ENCODE assay signal across 22 mouse cellular contexts in the genomic region with DNA sequence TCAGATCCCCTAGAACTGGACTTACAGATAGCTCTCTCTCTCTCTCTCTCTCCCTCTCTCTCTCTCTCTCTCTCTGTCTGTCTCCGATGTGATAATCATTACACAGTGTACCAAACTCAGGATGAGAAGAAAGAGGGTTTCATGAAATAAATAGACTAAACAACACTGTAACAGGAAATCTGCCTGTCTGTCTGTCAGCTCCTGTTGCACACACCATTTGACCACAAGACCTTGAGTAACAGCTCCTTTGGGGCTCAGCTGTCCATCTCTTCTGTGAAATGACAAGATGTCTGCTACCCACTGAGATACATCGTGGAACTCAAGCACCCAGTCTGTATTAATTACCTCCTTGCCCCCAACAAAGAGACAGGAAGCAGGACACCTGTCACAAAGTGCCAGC. TPM values are rescaled to one million over a fixed set of nuclear protein-coding genes. Genes with fewer than 3 reads are reported as not detected.
A peak's percentile ranks its signal among the peaks of the same experiment; 100 is the strongest.
DNase-seq lines count a peak whose midpoint lies in the region; ATAC-seq and TF ChIP-seq lines count a peak whose summit lies in the region.
"Had no signal": no experiment of that assay in that cellular context is flagged by ENCODE, and none has a peak within 500 bp of the region (broad histone marks: within the 10 kb centered on the region; RNA-seq: fewer than 3 reads in every experiment).

No protein-coding gene starts in this region.

- H3K9me3 ChIP-seq in liver, postnatal 0 days (ENCODE audit: low read length) = no peaks in the 10 kb centered on the region
- no peaks in the 10 kb centered on the region for H3K9me3 ChIP-seq in liver, embryonic 12.5 days (replicated peaks)
- H3K9me3 ChIP-seq in CH12.LX (replicated peaks; ENCODE audit: low read length) = peaks cover 12% of the 10 kb centered on the region
- H3K9me3 ChIP-seq: embryonic facial prominence, embryonic 13.5 days; forebrain, embryonic 12.5 days; hindbrain, embryonic 13.5 days had no signal

- TF ChIP-seq EP300 in heart, adult 2 months (IDR thresholded peaks at IDR 0.05; ENCODE audit: insufficient read depth, low read depth, low read length) = no peak
- no peak for TF ChIP-seq EP300 in liver, postnatal 0 days (IDR thresholded peaks at IDR 0.05; ENCODE audit: low read depth)
- no peak for TF ChIP-seq EP300 in CH12.LX (IDR thresholded peaks at IDR 0.05; ENCODE audit: low read length)

- TF ChIP-seq POLR2A in heart, adult 2 months (IDR thresholded peaks at IDR 0.05; ENCODE audit: insufficient read depth, low read depth, low read length) = no peak
- no peak for TF ChIP-seq POLR2A in CH12.LX (IDR thresholded peaks at IDR 0.05; ENCODE audit: low read depth, low read length)

- DNase-seq in heart, adult 2 months = no peak
- DNase-seq in heart, postnatal 10 days = no peak
- no peak for DNase-seq in liver, postnatal 0 days
- DNase-seq in CH12.LX (ENCODE audit: extremely low read depth) = no peak
- DNase-seq in retina, embryonic 14.5 days (ENCODE audit: low spot score) = no peak
- no peak for DNase-seq in ovary, postnatal 14 days (ENCODE audit: low spot score)
- DNase-seq: adrenal gland, postnatal 10 days; cerebellum, adult 11-12 months; cerebellum, adult 9-11 months; cerebellum, postnatal 36 days; gastrocnemius, postnatal 25 days; heart, adult 18-20 months; heart, postnatal 14 days had no signal

- no peak overlapping the region for H3K4me3 ChIP-seq in heart, adult 2 months
- H3K4me3 ChIP-seq in liver, postnatal 0 days (ENCODE audit: low read depth, low read length) = no peak overlapping the region
- H3K4me3 ChIP-seq in liver, embryonic 12.5 days = no peak overlapping the region
- no peak overlapping the region for H3K4me3 ChIP-seq in CH12.LX (replicated peaks in 1 of 3; ENCODE audit: low read depth in 2 of 3, low read length in 2 of 3, poor library complexity in 1 of 3)
- H3K4me3 ChIP-seq: embryonic facial prominence, embryonic 13.5 days; forebrain, embryonic 12.5 days; hindbrain, embryonic 13.5 days had no signal

- peak; percentile 41 for TF ChIP-seq RAD21 in CH12.LX (IDR thresholded peaks at IDR 0.05; ENCODE audit: low read depth, low read length)

- WGBS in heart, adult 2 months = 29% methylated on average over 2 of the region's 2 CpGs
- 13% methylated on average over 2 of the region's 2 CpGs for WGBS in liver, postnatal 0 days (ENCODE audit: insufficient replicate concordance)
- WGBS in liver, embryonic 12.5 days (ENCODE audit: insufficient replicate concordance) = 28% methylated on average over 2 of the region's 2 CpGs

- dilution Hi-C loops in CH12.LX (cut with MboI; ENCODE audit: extremely low pct_ligation_motif_present, extremely low pct_unique_long_range_greater_than_20kb, low sequenced_read_pairs) = no loop called here

- in situ Hi-C loops in CH12.LX (cut with MboI; ENCODE audit: low pct_ligation_motif_present, low pct_unique_long_range_greater_than_20kb, low sequenced_read_pairs) = no loop called here

- ATAC-seq in liver, postnatal 0 days = no peak
- no peak for ATAC-seq in liver, embryonic 12.5 days
- ATAC-seq in megakaryocyte, adult 5-6 weeks (ENCODE audit: poor library complexity, severe bottlenecking) = peak; percentile 43; the same call in 1 of the 2 replicates
- ATAC-seq: forebrain, embryonic 16.5 days; hindbrain, postnatal 0 days had no signal

- H3K4me2 ChIP-seq in liver, postnatal 0 days (ENCODE audit: low read depth, low read length) = no peak overlapping the region
- no peak overlapping the region for H3K4me2 ChIP-seq in liver, embryonic 12.5 days
- H3K4me2 ChIP-seq in CH12.LX (ENCODE audit: insufficient read depth, low read depth, poor library complexity, severe bottlenecking) = no peak overlapping the region
- H3K4me2 ChIP-seq: embryonic facial prominence, embryonic 13.5 days; forebrain, embryonic 12.5 days; hindbrain, embryonic 13.5 days had no signal

- H3K9ac ChIP-seq in heart, adult 2 months (ENCODE audit: low read depth, low read length) = no peak overlapping the region
- no peak overlapping the region for H3K9ac ChIP-seq in liver, postnatal 0 days (replicated peaks)
- H3K9ac ChIP-seq in liver, embryonic 12.5 days = no peak overlapping the region
- H3K9ac ChIP-seq in CH12.LX (ENCODE audit: insufficient read depth, low read depth) = no peak overlapping the region
- H3K9ac ChIP-seq: embryonic facial prominence, embryonic 13.5 days; forebrain, embryonic 12.5 days; hindbrain, embryonic 13.5 days had no signal

- peak overlapping the region; percentile 40; the same call in 1 of the 2 replicates for H3K27ac ChIP-seq in heart, adult 2 months
- H3K27ac ChIP-seq in liver, postnatal 0 days (ENCODE audit: low read depth) = peak overlapping the region; percentile 44; the same call in 1 of the 2 replicates
- H3K27ac ChIP-seq in liver, embryonic 12.5 days = no peak overlapping the region
- no peak overlapping the region for H3K27ac ChIP-seq in CH12.LX (ENCODE audit: insufficient read depth, low read depth)
- H3K27ac ChIP-seq: embryonic facial prominence, embryonic 13.5 days; forebrain, embryonic 12.5 days; hindbrain, embryonic 13.5 days; hindbrain, postnatal 0 days had no signal

- TF ChIP-seq CTCF in heart, adult 2 months (IDR thresholded peaks at IDR 0.05) = no peak
- TF ChIP-seq CTCF in liver, postnatal 0 days (IDR thresholded peaks at IDR 0.05; ENCODE audit: low read depth) = 0 out of 2 replicates have a peak, but pooled peaks have one; percentile 4
- no peak; a peak in 1 of 4 replicates for TF ChIP-seq CTCF in CH12.LX (conservative IDR thresholded peaks at IDR 0.05 in 1 of 2, IDR thresholded peaks at IDR 0.05 in 1 of 2; ENCODE audit: low read depth in 2 of 2, low read length in 2 of 2)

- peaks cover 4% of the 10 kb centered on the region; the same call in 1 of the 2 replicates for H3K4me1 ChIP-seq in heart, adult 2 months (ENCODE audit: control insufficient read depth, insufficient read depth, low read length)
- peaks cover 19% of the 10 kb centered on the region for H3K4me1 ChIP-seq in liver, postnatal 0 days (ENCODE audit: insufficient read depth)
- H3K4me1 ChIP-seq in liver, embryonic 12.5 days = peaks cover 23% of the 10 kb centered on the region
- H3K4me1 ChIP-seq in CH12.LX (ENCODE audit: control insufficient read depth in 1 of 2, insufficient read depth in 2 of 2) = peaks cover 6 to 39% of the 10 kb centered on the region in 2 experiments

- H3K36me3 ChIP-seq in heart, adult 2 months (ENCODE audit: control insufficient read depth, insufficient read depth, low read length) = no peaks in the 10 kb centered on the region
- no peaks in the 10 kb centered on the region for H3K36me3 ChIP-seq in liver, postnatal 0 days (replicated peaks; ENCODE audit: insufficient read depth, low read length)
- H3K36me3 ChIP-seq in liver, embryonic 12.5 days = no peaks in the 10 kb centered on the region
- no peaks in the 10 kb centered on the region for H3K36me3 ChIP-seq in CH12.LX (replicated peaks in 1 of 2; ENCODE audit: control insufficient read depth in 1 of 2, insufficient read depth in 1 of 2, low read length in 1 of 2)
- H3K36me3 ChIP-seq: embryonic facial prominence, embryonic 13.5 days; forebrain, embryonic 12.5 days; G1E; hindbrain, embryonic 13.5 days had no signal

- no peaks in the 10 kb centered on the region for H3K27me3 ChIP-seq in heart, adult 2 months (ENCODE audit: control insufficient read depth, insufficient read depth, low read length)
- peaks cover 12% of the 10 kb centered on the region for H3K27me3 ChIP-seq in liver, postnatal 0 days (ENCODE audit: insufficient read depth, low read length)
- H3K27me3 ChIP-seq in liver, embryonic 12.5 days (replicated peaks) = peaks cover 33% of the 10 kb centered on the region
- H3K27me3 ChIP-seq in CH12.LX (replicated peaks) = no peaks in the 10 kb centered on the region

- intact Hi-C loops in heart, adult 2 months (cut with DNase I) = no loop called here
- intact Hi-C loops in heart, postnatal 10 days (cut with DNase I) = no loop called here

- H3K79me2 ChIP-seq in heart, adult 2 months (replicated peaks; ENCODE audit: control insufficient read depth, insufficient read depth, low read length) = no peaks in the 10 kb centered on the region
- H3K79me2 ChIP-seq in CH12.LX (replicated peaks; ENCODE audit: control insufficient read depth, extremely low read depth, insufficient read depth, poor library complexity, severe bottlenecking) = no peaks in the 10 kb centered on the region

RNA-seq across cellular contexts. Expression of a gene that starts 2.4 kb away (rescaled TPM):
- total RNA-seq in heart, adult 2 months (2021) = 10 to 100 TPM; 10.5 to 11.0 TPM
- polyA plus RNA-seq in heart, adult 2 months (2012; rRNA removed) = 5.5 and 8.1 TPM in 2 replicates
- total RNA-seq in heart, postnatal 10 days (2021) = 10 to 100 TPM in 1 of 2 experiments, 1 to 10 TPM in 1; 8.8 to 18.4 TPM
- 10.8 and 12.1 TPM in 2 replicates for polyA plus RNA-seq in liver, postnatal 0 days (2015; fragmentation: Nextera tagmentation; extraction: Ambion mirVana)
- 2.7 and 2.8 TPM in 2 replicates for polyA plus RNA-seq in liver, embryonic 12.5 days (2016; fragmentation: Nextera tagmentation; extraction: Ambion mirVana)
- not detected in 2 replicates for total RNA-seq in CH12.LX (2012; rRNA removed)
- total RNA-seq in CH12.LX (2014; rRNA removed) = 0.12 TPM in 1 of 2 replicates, not detected in the other
- 0.49 and 0.86 TPM in 2 replicates for polyA plus RNA-seq in CH12.LX (2012; ENCODE audit: insufficient read length, low read depth)
- total RNA-seq in megakaryocyte, adult 5-6 weeks (2015) = 2.7 and 3.7 TPM in 2 replicates
- total RNA-seq in megakaryocyte, adult 5-6 weeks (2017) = 4.2 and 5.8 TPM in 2 replicates
- total RNA-seq: G1E; hematopoietic stem cell, adult 5-6 weeks had no signal
- polyA plus RNA-seq: G1E had no signal

RNA-seq across cellular contexts. Expression of a gene that starts 9.6 kb away (rescaled TPM):
- total RNA-seq in heart, adult 2 months (2021) = 10 to 100 TPM; 24.4 to 28.7 TPM
- 14.7 and 21.3 TPM in 2 replicates for polyA plus RNA-seq in heart, adult 2 months (2012; rRNA removed)
- total RNA-seq in heart, postnatal 10 days (2021) = 10 to 100 TPM; 22.6 to 23.7 TPM
- 17.1 and 18.0 TPM in 2 replicates for polyA plus RNA-seq in liver, postnatal 0 days (2015; fragmentation: Nextera tagmentation; extraction: Ambion mirVana)
- polyA plus RNA-seq in liver, embryonic 12.5 days (2016; fragmentation: Nextera tagmentation; extraction: Ambion mirVana) = 18.2 and 22.4 TPM in 2 replicates
- total RNA-seq in CH12.LX (2012; rRNA removed) = 34.4 and 36.6 TPM in 2 replicates
- 70.2 and 76.1 TPM in 2 replicates for total RNA-seq in CH12.LX (2014; rRNA removed)
- 42.1 and 43.9 TPM in 2 replicates for polyA plus RNA-seq in CH12.LX (2012; ENCODE audit: insufficient read length, low read depth)
- total RNA-seq in megakaryocyte, adult 5-6 weeks (2015) = 9.7 and 11.4 TPM in 2 replicates
- 10.4 and 11.4 TPM in 2 replicates for total RNA-seq in megakaryocyte, adult 5-6 weeks (2017)

RNA-seq across cellular contexts. Expression of a gene that starts 32.1 kb away (rescaled TPM):
- total RNA-seq in heart, adult 2 months (2021) = 1 to 10 TPM; 4.4 to 4.6 TPM
- 5.4 and 6.3 TPM in 2 replicates for polyA plus RNA-seq in heart, adult 2 months (2012; rRNA removed)
- total RNA-seq in heart, postnatal 10 days (2021) = 10 to 100 TPM in 1 of 2 experiments, 1 to 10 TPM in 1; 7.7 to 10.4 TPM
- 6.8 and 7.7 TPM in 2 replicates for polyA plus RNA-seq in liver, postnatal 0 days (2015; fragmentation: Nextera tagmentation; extraction: Ambion mirVana)
- 4.2 and 5.0 TPM in 2 replicates for polyA plus RNA-seq in liver, embryonic 12.5 days (2016; fragmentation: Nextera tagmentation; extraction: Ambion mirVana)
- total RNA-seq in CH12.LX (2012; rRNA removed) = 11.7 and 12.4 TPM in 2 replicates
- 10.9 and 11.1 TPM in 2 replicates for total RNA-seq in CH12.LX (2014; rRNA removed)
- 9.6 and 11.3 TPM in 2 replicates for polyA plus RNA-seq in CH12.LX (2012; ENCODE audit: insufficient read length, low read depth)
- 4.8 and 9.1 TPM in 2 replicates for total RNA-seq in megakaryocyte, adult 5-6 weeks (2015)
- 4.4 and 4.7 TPM in 2 replicates for total RNA-seq in megakaryocyte, adult 5-6 weeks (2017)

RNA-seq across cellular contexts. Expression of a gene that starts 57.3 kb away (rescaled TPM):
- total RNA-seq in heart, adult 2 months (2021) = 10 to 100 TPM; 57.2 to 60.7 TPM
- polyA plus RNA-seq in heart, adult 2 months (2012; rRNA removed) = 38.7 and 69.5 TPM in 2 replicates
- total RNA-seq in heart, postnatal 10 days (2021) = 10 to 100 TPM; 67.4 to 72.5 TPM
- polyA plus RNA-seq in liver, postnatal 0 days (2015; fragmentation: Nextera tagmentation; extraction: Ambion mirVana) = 22.7 and 24.6 TPM in 2 replicates
- 36.7 and 36.9 TPM in 2 replicates for polyA plus RNA-seq in liver, embryonic 12.5 days (2016; fragmentation: Nextera tagmentation; extraction: Ambion mirVana)
- total RNA-seq in CH12.LX (2012; rRNA removed) = 33.1 and 36.3 TPM in 2 replicates
- 73.3 and 83.5 TPM in 2 replicates for total RNA-seq in CH12.LX (2014; rRNA removed)
- polyA plus RNA-seq in CH12.LX (2012; ENCODE audit: insufficient read length, low read depth) = 55.3 and 61.0 TPM in 2 replicates
- 42.5 and 45.0 TPM in 2 replicates for total RNA-seq in megakaryocyte, adult 5-6 weeks (2015)
- total RNA-seq in megakaryocyte, adult 5-6 weeks (2017) = 34.6 and 37.8 TPM in 2 replicates

Comparison
In these comparisons a context has a peak if more than half of its experiments do, and no peak if none do; other contexts are left out.
1. H3K27ac ChIP-seq: peak in heart, adult 2 months (single experiment) and liver, postnatal 0 days (single experiment); none in liver, embryonic 12.5 days (single experiment) and CH12.LX (single experiment).